Mouse (Mus musculus) MEL (cell line): Measurements from ENCODE around the gene Zfp607a. TPM values are rescaled to one million over a fixed set of nuclear protein-coding genes. Genes with fewer than 3 reads are reported as not detected.

ENCODE experiments used
- DNase-seq: peaks from one replicate; pipeline ENCODE4 v3.0.0; 2011; ENCODE audit warnings: low read depth, low spot score
- H3K27ac ChIP-seq: 2 replicates; pipeline ENCODE4 v1.5.1; 2012; ENCODE audit warnings: low read depth, mild to moderate bottlenecking, control low read depth, low read length, moderate library complexity; ENCODE audit not compliant: control insufficient read depth
- H3K27me3 ChIP-seq, 2 experiments: fragments of 150-350 bp in 1 of 2; sonication (generic) in 1 of 2; 2 replicates each; pipeline ENCODE4 v1.6.1; 2012; ENCODE audit warnings: low read length in 2 of 2, mild to moderate bottlenecking in 2 of 2, improper control_type of control experiment in 1 of 2, moderate library complexity in 1 of 2; ENCODE audit not compliant: insufficient read depth in 2 of 2, control insufficient read depth in 1 of 2
- H3K36me3 ChIP-seq, 2 experiments: 2 replicates each; pipeline ENCODE4 v1.6.1; 2012 to 2014; ENCODE audit warnings: low read length in 2 of 2, improper control_type of control experiment in 1 of 2, inconsistent platforms in 1 of 2, mild to moderate bottlenecking in 1 of 2; ENCODE audit not compliant: insufficient read depth in 2 of 2, control insufficient read depth in 1 of 2
- H3K4me1 ChIP-seq, 2 experiments: fragments of 150-350 bp in 1 of 2; sonication (generic) in 1 of 2; 2 replicates each; pipeline ENCODE4 v1.6.1; 2012; ENCODE audit warnings: low read length in 2 of 2, improper control_type of control experiment in 1 of 2, mild to moderate bottlenecking in 1 of 2; ENCODE audit not compliant: insufficient read depth in 2 of 2, control insufficient read depth in 1 of 2
- H3K4me3 ChIP-seq, 2 experiments: fragments of 150-350 bp in 1 of 2; sonication (generic) in 1 of 2; 2 replicates each; pipeline ENCODE4 v1.5.1; 2012; ENCODE audit warnings: low read depth in 2 of 2, low read length in 2 of 2, mild to moderate bottlenecking in 2 of 2, moderate library complexity in 2 of 2, control low read depth in 1 of 2, improper control_type of control experiment in 1 of 2; ENCODE audit not compliant: control insufficient read depth in 1 of 2, insufficient read depth in 1 of 2
- H3K79me2 ChIP-seq: 2 replicates; pipeline ENCODE4 v1.6.1; 2012; ENCODE audit warnings: mild to moderate bottlenecking, low read length, moderate library complexity; ENCODE audit not compliant: control insufficient read depth, poor library complexity, insufficient read depth
- H3K9ac ChIP-seq: 2 replicates; pipeline ENCODE4 v1.6.1; 2012; ENCODE audit warnings: low read depth, mild to moderate bottlenecking, control low read depth, low read length, moderate library complexity; ENCODE audit not compliant: control insufficient read depth, poor library complexity, severe bottlenecking
- H3K9me3 ChIP-seq: fragments of 150-350 bp; sonication (generic); replicated peaks from 2 replicates; pipeline ENCODE4 v1.6.1; 2012; ENCODE audit warnings: mild to moderate bottlenecking, low read length, improper control_type of control experiment, moderate library complexity; ENCODE audit not compliant: insufficient read depth
- BHLHE40 ChIP-seq: IDR thresholded peaks from 2 replicates; pipeline ENCODE4 v1.6.1; 2012; ENCODE audit warnings: low read depth, mild to moderate bottlenecking, inconsistent platforms, low read length, improper control_type of control experiment, borderline replicate concordance
- CHD1 ChIP-seq: IDR thresholded peaks from 2 replicates; pipeline ENCODE4 v1.6.1; 2012; ENCODE audit warnings: low read depth, mild to moderate bottlenecking, inconsistent platforms, low read length, improper control_type of control experiment
- CHD2 ChIP-seq: IDR thresholded peaks from 2 replicates; pipeline ENCODE4 v1.6.1; 2011; ENCODE audit warnings: low read length, improper control_type of control experiment
- CTCF ChIP-seq, 3 experiments: IDR thresholded peaks in 2 of 3; conservative IDR thresholded peaks in 1 of 3; 2 replicates each; pipeline ENCODE4 v1.5.1; 2011 to 2012; ENCODE audit warnings: low read length in 3 of 3, low read depth in 2 of 3, mild to moderate bottlenecking in 2 of 3, improper control_type of control experiment in 1 of 3, inconsistent platforms in 1 of 3, mixed read lengths in 1 of 3, moderate library complexity in 1 of 3; ENCODE audit not compliant: control insufficient read depth in 1 of 3, insufficient read depth in 1 of 3, poor library complexity in 1 of 3, severe bottlenecking in 1 of 3
- E2F4 ChIP-seq: IDR thresholded peaks from 2 replicates; pipeline ENCODE4 v1.6.1; 2011; ENCODE audit warnings: low read depth, low read length, improper control_type of control experiment, borderline replicate concordance
- ELF1 ChIP-seq: IDR thresholded peaks from 2 replicates; pipeline ENCODE4 v1.6.1; 2014; ENCODE audit warnings: low read depth, mild to moderate bottlenecking, inconsistent platforms, low read length, improper control_type of control experiment, moderate library complexity
- EP300 ChIP-seq, 2 experiments: IDR thresholded peaks; 2 replicates each; pipeline ENCODE4 v1.6.1; 2011; ENCODE audit warnings: improper control_type of control experiment in 2 of 2, low read length in 2 of 2, low read depth in 1 of 2, mild to moderate bottlenecking in 1 of 2
- ETS1 ChIP-seq: IDR thresholded peaks from 2 replicates; pipeline ENCODE4 v1.6.1; 2012; ENCODE audit warnings: low read depth, mild to moderate bottlenecking, inconsistent platforms, low read length, improper control_type of control experiment, moderate library complexity
- GABPA ChIP-seq: IDR thresholded peaks from 2 replicates; pipeline ENCODE4 v1.6.1; 2012; ENCODE audit warnings: low read depth, mild to moderate bottlenecking, inconsistent platforms, low read length, improper control_type of control experiment, moderate library complexity
- GATA1 ChIP-seq: IDR thresholded peaks from 2 replicates; pipeline ENCODE4 v1.6.1; 2011; ENCODE audit warnings: low read depth, low read length, improper control_type of control experiment
- HCFC1 ChIP-seq: IDR thresholded peaks from 2 replicates; pipeline ENCODE4 v1.6.1; 2012; ENCODE audit warnings: low read depth, mild to moderate bottlenecking, inconsistent platforms, low read length, improper control_type of control experiment, moderate library complexity
- KAT2A ChIP-seq: conservative IDR thresholded peaks from 2 replicates; pipeline ENCODE4 v1.6.1; 2012; ENCODE audit warnings: low read depth, low read length, improper control_type of control experiment, inconsistent platforms
- MAX ChIP-seq: IDR thresholded peaks from 2 replicates; pipeline ENCODE4 v1.6.1; 2011; ENCODE audit warnings: low read length, improper control_type of control experiment
- MAZ ChIP-seq: IDR thresholded peaks from 2 replicates; pipeline ENCODE4 v1.6.1; 2012; ENCODE audit warnings: low read depth, mild to moderate bottlenecking, inconsistent platforms, low read length, improper control_type of control experiment
- MEF2A ChIP-seq: IDR thresholded peaks from 2 replicates; pipeline ENCODE4 v1.6.1; 2014; ENCODE audit warnings: low read depth, mild to moderate bottlenecking, inconsistent platforms, low read length, improper control_type of control experiment; ENCODE audit not compliant: poor library complexity, insufficient replicate concordance, severe bottlenecking; ENCODE audit errors: extremely low read depth
- MXI1 ChIP-seq: IDR thresholded peaks from 2 replicates; pipeline ENCODE4 v1.6.1; 2011; ENCODE audit warnings: mild to moderate bottlenecking, low read depth, low read length, improper control_type of control experiment
- MYC ChIP-seq: IDR thresholded peaks from 2 replicates; pipeline ENCODE4 v1.6.1; 2011; ENCODE audit warnings: low read depth, mild to moderate bottlenecking, low read length, improper control_type of control experiment, moderate library complexity
- NRF1 ChIP-seq: IDR thresholded peaks from 2 replicates; pipeline ENCODE4 v1.6.1; 2014; ENCODE audit warnings: low read depth, mild to moderate bottlenecking, inconsistent platforms, low read length, improper control_type of control experiment, moderate library complexity; ENCODE audit not compliant: poor library complexity, insufficient read depth, severe bottlenecking
- POLR2A ChIP-seq, 2 experiments: IDR thresholded peaks; 2 replicates each; pipeline ENCODE4 v1.6.1; 2011 to 2012; ENCODE audit warnings: low read length in 2 of 2, mild to moderate bottlenecking in 2 of 2, control low read depth in 1 of 2, improper control_type of control experiment in 1 of 2, low read depth in 1 of 2, moderate library complexity in 1 of 2; ENCODE audit not compliant: control insufficient read depth in 1 of 2, insufficient read depth in 1 of 2, poor library complexity in 1 of 2
- POLR2AphosphoS2 ChIP-seq: IDR thresholded peaks from 2 replicates; pipeline ENCODE4 v1.6.1; 2011; ENCODE audit warnings: low read length, improper control_type of control experiment
- POLR2AphosphoS5 ChIP-seq: IDR thresholded peaks from 2 replicates; pipeline ENCODE4 v1.6.1; 2012; ENCODE audit warnings: low read depth, borderline replicate concordance, mild to moderate bottlenecking, inconsistent platforms, low read length, moderate library complexity, mixed read lengths
- RCOR1 ChIP-seq: IDR thresholded peaks from 2 replicates; pipeline ENCODE4 v1.6.1; 2012; ENCODE audit warnings: low read depth, mild to moderate bottlenecking, inconsistent platforms, low read length, improper control_type of control experiment
- SIN3A ChIP-seq: IDR thresholded peaks from 2 replicates; pipeline ENCODE4 v1.6.1; 2012; ENCODE audit warnings: low read length, improper control_type of control experiment, inconsistent platforms
- TAL1 ChIP-seq: IDR thresholded peaks from 2 replicates; pipeline ENCODE4 v1.6.1; 2012; ENCODE audit warnings: mild to moderate bottlenecking, inconsistent platforms, low read length, moderate library complexity, mixed read lengths
- TCF12 ChIP-seq: IDR thresholded peaks from 2 replicates; pipeline ENCODE4 v1.6.1; 2014; ENCODE audit warnings: low read depth, mild to moderate bottlenecking, inconsistent platforms, low read length, improper control_type of control experiment, moderate library complexity
- USF1 ChIP-seq: IDR thresholded peaks from 2 replicates; pipeline ENCODE4 v1.6.1; 2014; ENCODE audit warnings: low read depth, mild to moderate bottlenecking, inconsistent platforms, low read length, improper control_type of control experiment, moderate library complexity
- ZC3H11A ChIP-seq: IDR thresholded peaks from 2 replicates; pipeline ENCODE4 v1.6.1; 2012; ENCODE audit warnings: low read depth, mild to moderate bottlenecking, inconsistent platforms, low read length, improper control_type of control experiment
- ZKSCAN1 ChIP-seq: IDR thresholded peaks from 2 replicates; pipeline ENCODE4 v1.6.1; 2012; ENCODE audit warnings: low read depth, mild to moderate bottlenecking, inconsistent platforms, low read length, improper control_type of control experiment, moderate library complexity
- ZNF384 ChIP-seq: IDR thresholded peaks from 2 replicates; pipeline ENCODE4 v1.6.1; 2012; ENCODE audit warnings: low read depth, mild to moderate bottlenecking, inconsistent platforms, low read length, improper control_type of control experiment
- polyA plus RNA-seq, 2 experiments: library from polyadenylated mRNA; stranded (reverse) in 1 of 2; unstranded in 1 of 2; fragments of >175 nt in 1 of 2; fragments of >200 nt in 1 of 2; gene quantifications; 2 replicates each; pipeline versions ENCODE4 v1.2.1 to v1.2.4; 2012; ENCODE audit warnings: low replicate concordance in 2 of 2, low read depth in 1 of 2; ENCODE audit not compliant: insufficient read length in 2 of 2, insufficient read depth in 1 of 2, missing spikeins in 1 of 2
- total RNA-seq: library from RNA; depleted of rRNA; stranded (reverse); fragments of 300-350 nt; gene quantifications from 2 replicates; pipeline ENCODE4 v1.2.3, GENCODE M21; 2012

Zfp607a gene
- total and polyA plus RNA-seq, 3 experiments, result 2.4 to 4.0 TPM; not detected in 1

- Histone ChIP-seq H3K4me1 (peaks cover 5 to 9% of the 10 kb centered on the region in 2 experiments), H3K4me3 (peak overlapping the region; percentile 82 to 85), H3K27me3 (no peaks in the 10 kb centered on the region), H3K27ac (peak overlapping the region; percentile 98), H3K36me3 (peaks cover 0 to 4% of the 10 kb centered on the region in 2 experiments; a peak in 2 of 4 replicates), H3K79me2 (peaks cover 11% of the 10 kb centered on the region), H3K9ac (peak overlapping the region; percentile 82), H3K9me3 (no peaks in the 10 kb centered on the region)
- TF ChIP-seq USF1 (no peak), TCF12 (no peak), MAX (no peak), ETS1 (peak; percentile 56), MEF2A (peak; percentile 88; the same call in 1 of the 2 replicates), TAL1 (no peak), KAT2A (no peak), POLR2AphosphoS2 (no peak), MAZ (peak; percentile 79; the same call in 1 of the 2 replicates), BHLHE40 (no peak), ZNF384 (peak; percentile 96), NRF1 (no peak), HCFC1 (no peak), E2F4 (no peak), SIN3A (no peak), CHD2 (no peak), CHD1 (no peak), ZC3H11A (no peak), POLR2A (IDR thresholded peaks at IDR 0.05; ENCODE audit: control insufficient read depth in 1 of 2, insufficient read depth in 1 of 2, low read depth in 1 of 2, low read length in 2 of 2, poor library complexity in 1 of 2) (no peak), POLR2AphosphoS5 (no peak), EP300 (IDR thresholded peaks at IDR 0.05; ENCODE audit: low read depth in 1 of 2, low read length in 2 of 2) (peak; percentile 21 to 27; a peak in 2 of 4 replicates), GATA1 (peak; percentile 49; the same call in 1 of the 2 replicates), MYC (0 out of 2 replicates have a peak, but pooled peaks have one; percentile 11), ZKSCAN1 (no peak), RCOR1 (no peak), MXI1 (no peak), GABPA (no peak), CTCF (IDR thresholded peaks at IDR 0.05 in 2 of 3, conservative IDR thresholded peaks at IDR 0.05 in 1 of 3; ENCODE audit: control insufficient read depth in 1 of 3, insufficient read depth in 1 of 3, low read depth in 2 of 3, low read length in 3 of 3, poor library complexity in 1 of 3, severe bottlenecking in 1 of 3) (no peak), ELF1 (no peak)
- DNase-seq, result peak; percentile 85
Observed at GRCm38 (mm10) chr7:27859301-27860251, 2.2 kb downstream of the Zfp607a start.
